Mouse (Mus musculus) erythroid progenitor cell, adult 5-6 weeks (primary cell): ENCODE measurements around the gene Atp6v1fnb. TPM values are rescaled to one million over a fixed set of nuclear protein-coding genes. Genes with fewer than 3 reads are reported as not detected.

Experiments used
- ATAC-seq: replicated peaks from 2 replicates; pipeline ENCODE4 v1.8.0; 2016; ENCODE audit warnings: moderate number of reproducible peaks, mild to moderate bottlenecking, moderate TSS enrichment, inconsistent platforms; ENCODE audit not compliant: poor library complexity, low FRiP score, severe bottlenecking
- total RNA-seq, 2 experiments: library from RNA; stranded (forward) in 1 of 2; stranded (reverse) in 1 of 2; fragments of 150-400 nt in 1 of 2; fragments of 186-747, 209-891 nt in 1 of 2; gene quantifications; 2 replicates each; pipeline versions ENCODE4 v1.2.3 to v1.2.4; 2015 to 2017; ENCODE audit warnings: low replicate concordance in 2 of 2

Gene Atp6v1fnb
- not detected in 2 replicates for total RNA-seq (2015; ENCODE audit: low replicate concordance)
- 0.64 TPM in 1 of 2 replicates, not detected in the other for total RNA-seq (2017; ENCODE audit: low replicate concordance)

DNA sequence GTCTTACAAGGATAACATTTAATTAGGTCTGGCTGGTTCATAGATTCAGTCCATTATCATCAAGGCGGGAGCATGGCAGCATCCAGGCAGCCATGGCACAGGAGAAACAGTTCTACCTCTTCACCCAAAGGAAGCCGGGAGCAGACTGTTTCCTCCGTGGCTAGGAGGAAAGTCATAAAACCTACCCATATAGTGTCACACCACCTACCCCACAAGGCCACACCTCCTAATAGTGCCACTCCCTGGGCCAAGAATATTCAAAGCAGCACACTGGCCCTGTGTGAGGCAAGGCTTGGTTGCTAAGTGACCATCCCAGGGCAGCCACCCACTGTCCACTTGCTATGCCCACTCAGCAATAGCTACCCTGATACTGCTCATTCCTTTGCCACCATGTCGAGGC is at the start of gene Atp6v1fnb:
TSS of gene Atp6v1fnb (plus strand) at position 301 of the 400 bp plus-strand sequence.
- no peak for ATAC-seq

DNA sequence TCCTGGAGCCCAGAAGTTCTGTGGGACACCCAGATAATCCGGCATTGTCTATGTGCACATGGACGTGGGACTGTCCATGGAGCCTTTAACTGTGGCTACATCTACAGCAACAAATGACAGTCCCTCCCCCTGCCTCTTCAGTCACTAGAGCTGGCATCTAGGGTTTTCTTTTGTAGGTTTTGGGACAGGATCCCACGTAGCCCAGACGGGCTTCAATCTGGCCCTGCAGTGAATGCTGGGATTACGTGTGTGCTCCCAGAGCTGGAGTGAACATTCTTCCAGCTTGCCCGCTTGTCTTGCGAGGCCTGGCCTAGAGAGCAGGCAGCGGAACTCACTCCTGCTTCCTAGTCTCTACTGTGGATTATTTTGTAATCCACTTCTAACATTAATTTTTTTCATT is 46.1 kb upstream of the Atp6v1fnb start:
- no peak for ATAC-seq

DNA sequence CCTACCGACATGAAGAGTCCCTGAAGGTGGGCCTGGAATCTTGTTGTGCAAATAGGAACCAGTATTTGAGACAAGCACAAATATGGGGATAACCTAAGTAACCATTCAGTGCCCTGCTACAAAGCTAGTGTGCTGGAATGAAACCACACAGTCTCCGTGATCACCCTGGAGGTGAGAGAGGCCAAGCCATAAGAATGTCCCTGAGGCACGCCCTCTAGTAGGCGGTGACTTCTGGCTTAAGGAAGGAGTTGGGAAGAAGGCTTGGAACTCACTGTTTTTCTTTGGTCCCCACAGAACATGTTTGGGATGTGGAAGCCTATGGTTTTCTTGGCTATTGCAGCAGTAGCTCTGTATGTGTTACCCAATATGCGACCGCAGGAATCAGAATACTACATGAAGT is 44.9 kb upstream of the Atp6v1fnb start:
- no peak for ATAC-seq

DNA sequence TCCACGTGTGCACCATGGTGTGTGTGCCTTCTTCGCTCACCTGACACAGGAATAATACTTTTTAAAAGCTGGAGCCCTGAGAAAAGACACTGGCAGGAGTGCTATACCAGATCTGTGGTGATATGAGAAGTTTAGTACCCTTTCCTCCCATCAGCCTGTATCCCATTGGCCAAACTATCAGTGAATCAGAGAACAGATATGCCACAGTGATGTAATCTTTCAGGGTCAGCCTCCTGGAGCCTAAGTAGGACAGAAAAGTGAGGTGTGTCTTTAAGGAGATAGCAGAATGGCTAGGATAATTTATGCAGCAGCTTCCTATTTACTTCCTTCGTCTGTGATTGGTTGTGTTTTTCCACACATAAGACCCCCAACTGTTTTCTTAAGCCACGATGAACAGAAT is 43.1 kb upstream of the Atp6v1fnb start:
- no peak for ATAC-seq

DNA sequence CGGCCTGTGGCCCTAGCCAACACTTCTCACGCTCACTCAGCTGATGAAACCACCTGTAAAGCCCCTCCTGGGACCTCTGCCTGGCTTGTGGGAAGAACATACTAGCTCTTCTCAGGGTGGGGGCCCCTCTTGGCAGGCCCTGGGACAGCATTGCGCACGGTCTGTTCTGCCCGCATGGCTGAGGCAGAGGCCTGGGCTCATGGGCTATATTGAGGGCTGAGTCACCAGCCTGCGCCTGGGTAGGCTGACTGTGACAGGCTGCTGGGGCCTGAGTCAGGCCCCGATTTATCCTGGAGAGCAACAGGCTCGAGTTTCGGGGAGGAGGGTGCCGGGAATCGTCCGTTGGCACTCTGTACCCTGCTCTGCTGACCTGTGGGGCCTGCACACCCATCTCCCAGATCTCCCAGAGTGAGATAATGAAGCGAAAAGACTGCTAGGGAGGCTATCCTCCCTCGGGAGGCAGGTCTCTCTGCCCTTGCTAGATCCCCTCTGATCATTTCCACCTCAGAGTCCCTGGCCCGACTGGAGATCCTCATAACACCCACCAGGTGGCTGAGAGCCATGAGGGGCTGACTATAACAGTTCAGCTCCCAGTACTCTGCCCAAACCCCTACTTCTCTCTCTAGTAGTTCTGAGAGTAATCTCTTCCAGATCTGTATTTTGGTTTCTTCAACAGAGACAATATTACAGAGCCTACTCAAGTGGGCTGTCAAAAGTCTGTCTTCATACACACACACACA is 40.4 kb upstream of the Atp6v1fnb start:
- ATAC-seq: no peak

DNA sequence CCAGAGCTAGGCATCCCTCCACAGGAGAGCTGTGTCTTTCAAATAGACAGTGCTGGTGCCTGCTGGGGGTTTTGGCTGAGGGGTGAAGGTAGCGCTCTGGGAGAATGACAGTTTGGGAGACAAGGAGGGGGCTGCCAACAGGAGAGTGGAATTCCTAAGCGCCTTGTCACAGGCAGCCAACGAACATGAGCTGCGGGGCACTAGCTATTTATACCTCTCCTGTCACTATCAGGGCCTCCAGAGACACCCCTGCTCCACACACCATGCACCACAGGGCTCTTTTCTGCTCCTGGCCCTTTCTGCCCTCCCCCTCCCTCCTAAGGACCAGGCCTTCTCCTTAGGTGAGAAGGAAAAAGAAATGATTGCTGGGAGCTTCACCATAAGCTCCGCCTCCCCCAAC is 39.8 kb upstream of the Atp6v1fnb start:
- no peak for ATAC-seq

DNA sequence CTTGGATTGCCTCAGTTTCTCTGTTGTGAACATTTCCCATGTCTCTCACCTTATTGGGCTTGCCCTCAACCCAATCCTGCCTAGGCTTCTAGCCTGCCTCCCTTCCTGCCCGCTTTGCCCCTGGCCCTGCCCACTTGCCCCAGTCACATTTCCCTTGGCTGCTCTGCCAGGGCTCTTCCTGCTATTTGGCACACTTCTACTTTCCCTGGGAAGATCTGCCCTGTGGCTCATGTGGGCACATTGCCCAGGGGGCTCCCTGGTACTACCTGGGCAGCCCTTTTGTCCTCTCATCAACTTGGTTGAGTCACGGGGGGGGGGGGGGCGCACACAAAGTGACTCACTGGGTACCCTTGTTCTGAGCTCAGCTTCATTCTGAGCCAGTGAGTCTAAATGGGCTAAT is 39.1 kb upstream of the Atp6v1fnb start:
- no peak for ATAC-seq

DNA sequence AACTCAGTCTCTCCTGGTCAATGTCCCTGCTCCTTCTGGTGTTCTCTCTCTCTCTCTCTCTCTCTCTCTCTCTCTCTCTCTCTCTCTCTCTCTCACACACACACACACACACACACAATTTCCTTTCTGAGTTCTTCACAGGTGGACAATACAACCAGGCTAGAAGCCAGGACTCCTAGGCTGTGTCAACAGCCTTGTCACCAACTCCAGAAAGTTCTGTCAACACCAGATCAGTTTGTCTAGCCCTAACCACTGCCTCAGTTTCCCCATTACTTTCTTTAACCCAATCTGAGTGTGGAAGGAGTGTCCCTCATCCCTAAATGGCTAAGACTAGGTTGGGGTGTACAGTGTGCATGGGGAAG is 38.6 kb upstream of the Atp6v1fnb start:
- ATAC-seq: no peak

DNA sequence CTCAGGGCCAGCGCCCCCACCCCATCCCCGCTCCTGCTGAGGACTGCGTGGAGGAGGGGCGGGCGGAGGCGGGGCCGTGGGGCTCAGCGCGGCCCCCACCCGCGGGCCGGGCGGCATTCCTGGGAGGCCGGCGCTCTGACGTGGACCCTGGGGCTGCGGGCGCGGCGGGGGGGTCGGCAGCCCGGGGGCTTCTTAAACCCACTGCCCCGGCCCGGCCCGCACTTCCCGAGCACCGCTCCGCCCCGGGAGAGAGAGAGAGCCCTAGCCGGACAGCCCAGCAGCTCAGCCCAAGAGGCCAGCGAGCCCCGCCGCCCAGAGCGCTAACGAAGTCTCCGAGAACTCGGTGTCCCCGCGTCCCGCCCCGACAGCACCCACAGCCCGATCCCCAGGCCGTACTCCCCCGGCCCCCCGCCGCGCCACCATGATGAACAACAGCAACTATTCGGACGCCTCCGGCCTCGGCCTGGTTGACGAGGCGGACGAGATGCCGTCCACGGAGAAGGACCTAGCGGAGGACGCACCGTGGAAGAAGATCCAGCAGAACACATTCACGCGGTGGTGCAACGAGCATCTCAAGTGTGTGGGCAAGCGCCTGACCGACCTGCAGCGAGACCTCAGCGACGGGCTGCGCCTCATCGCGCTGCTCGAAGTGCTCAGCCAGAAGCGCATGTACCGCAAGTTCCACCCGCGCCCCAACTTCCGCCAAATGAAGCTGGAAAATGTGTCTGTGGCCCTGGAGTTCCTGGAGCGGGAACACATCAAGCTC is 38.0 kb upstream of the Atp6v1fnb start, which contains the start of gene Flnc:
TSS of gene Flnc (plus strand) at position 219 of the 766 bp plus-strand sequence.
- no peak for ATAC-seq

DNA sequence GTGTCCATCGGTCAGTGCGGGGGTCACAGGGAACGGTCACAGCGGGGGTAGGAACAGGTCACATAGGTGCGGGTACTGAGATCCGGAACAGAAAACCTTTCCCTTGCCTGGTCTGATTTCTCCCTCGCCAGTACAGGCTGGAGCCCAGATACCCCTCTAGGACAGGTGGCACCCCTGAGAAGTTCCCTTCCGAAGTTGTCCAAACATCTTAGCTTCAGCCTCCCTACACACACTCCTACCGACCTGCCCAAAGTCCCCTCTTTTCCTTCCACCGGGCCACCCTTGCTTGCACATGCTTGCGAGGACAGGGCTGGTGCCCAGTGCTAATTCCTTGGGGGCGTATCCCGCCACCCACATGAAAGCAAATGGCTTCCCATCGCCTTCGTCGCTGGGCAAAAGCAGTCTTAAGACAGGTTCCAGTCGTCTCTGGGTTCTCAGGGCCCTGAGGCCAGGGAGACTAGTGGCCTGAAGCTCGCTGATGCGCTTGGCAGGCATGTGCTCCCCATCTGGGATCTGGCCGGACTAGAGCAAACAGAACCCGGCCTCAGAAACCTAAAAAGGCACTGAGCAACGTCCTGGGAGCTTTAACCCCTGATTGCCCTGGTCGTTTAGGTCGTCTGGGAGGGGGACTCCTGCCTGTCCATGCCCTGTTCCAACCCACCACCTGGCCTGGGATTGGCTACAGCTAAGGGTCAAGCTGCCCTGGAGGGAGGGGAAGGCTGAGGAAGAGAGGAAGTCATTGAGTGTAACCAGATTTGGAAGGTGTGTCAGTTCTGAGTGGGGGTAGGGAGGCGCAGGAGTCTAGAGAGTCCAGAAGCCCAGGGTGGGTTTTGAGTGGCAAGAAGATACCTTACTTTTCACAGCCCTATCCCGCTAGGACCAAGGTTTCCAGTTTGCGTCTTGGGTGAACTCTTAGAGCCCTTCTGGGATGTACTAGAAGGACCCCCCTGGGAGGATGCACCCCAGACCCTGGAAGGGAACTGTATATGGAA is 37.1 kb upstream of the Atp6v1fnb start:
- ATAC-seq: no peak

DNA sequence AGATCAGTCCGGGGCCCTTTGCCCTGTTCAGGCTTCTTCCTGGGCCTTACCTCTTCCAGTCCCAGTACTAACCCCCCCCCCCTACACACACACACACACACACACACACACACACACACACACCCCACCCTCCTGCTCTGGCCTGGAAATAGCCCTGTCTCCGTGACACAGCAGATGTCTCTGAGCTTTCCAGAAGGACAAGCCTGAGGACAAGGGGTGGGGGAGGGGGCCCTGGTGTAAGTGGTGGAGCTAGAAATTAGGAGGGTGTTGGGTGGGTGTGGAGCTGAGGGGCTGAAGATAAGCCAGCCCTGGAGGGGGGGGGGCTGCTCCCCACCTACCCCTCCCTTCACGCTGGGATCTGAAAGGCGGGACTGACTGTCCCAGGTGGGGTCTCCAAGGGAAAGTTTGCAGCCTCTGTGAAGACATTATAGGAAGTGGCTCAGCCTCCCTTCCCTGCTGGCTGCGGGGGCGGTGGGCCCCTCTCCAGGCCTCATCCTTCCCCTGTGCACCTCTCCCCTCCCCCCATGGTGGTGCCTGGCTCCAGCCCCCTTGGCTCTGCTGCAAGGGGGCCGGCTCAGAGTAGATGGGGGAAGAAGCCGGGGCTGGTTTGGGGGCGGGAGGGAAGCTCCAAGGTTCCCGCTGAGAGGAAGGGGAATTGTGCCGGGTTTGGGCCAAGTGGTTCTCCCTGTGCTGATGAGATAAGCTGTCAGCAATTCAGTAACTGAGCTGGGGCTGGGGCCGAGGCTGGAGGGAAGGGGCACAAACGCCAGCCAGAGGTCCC is 36.1 kb upstream of the Atp6v1fnb start:
- no peak for ATAC-seq

DNA sequence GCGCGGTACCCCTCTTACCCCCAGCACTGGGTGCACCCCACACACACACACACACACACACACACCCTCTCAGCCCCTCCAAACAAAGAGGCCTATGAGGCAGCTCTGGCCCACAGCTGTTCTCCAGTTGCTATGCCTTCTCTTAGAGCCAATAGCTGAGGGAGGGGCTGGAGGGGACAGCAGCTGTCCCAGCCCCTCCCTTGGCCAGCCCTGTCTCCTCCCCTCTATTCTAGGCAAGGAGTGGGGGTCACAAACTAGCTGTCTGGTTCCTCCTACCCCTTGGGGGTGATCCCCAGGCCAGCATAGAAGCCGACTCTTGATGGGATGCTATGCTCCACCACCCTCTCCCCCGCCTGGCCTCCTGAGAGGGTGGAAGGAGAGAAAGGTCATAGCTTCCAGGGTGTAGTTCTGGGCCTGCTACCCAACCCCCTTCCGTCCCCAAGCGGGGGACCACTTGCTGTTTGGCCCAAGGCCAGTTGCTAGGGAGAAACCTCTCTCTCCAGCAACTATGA is 35.2 kb upstream of the Atp6v1fnb start:
- ATAC-seq: no peak

DNA sequence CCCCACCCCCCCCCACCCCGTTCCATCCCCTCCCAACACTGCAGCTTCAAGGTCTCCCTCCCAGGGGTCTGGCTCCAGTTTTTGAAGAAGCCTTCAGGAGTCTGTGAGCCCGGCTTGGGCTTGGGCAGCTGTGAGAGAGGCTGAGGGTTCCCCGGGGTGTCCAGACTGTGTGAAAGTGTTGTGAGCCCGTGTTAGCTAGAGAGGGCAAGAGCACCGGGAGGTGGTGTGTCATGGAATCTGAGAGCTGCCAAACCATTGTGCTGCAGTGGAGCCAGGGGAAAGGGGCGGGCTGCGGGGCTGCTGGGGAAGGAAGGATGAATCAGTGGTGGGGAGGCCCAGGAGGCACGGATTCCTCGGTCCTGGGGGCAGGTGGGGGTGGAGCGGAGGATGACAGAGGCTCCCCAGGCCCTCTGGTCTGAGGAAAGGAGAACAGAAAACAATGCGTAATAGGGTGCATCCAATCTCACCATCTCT is 34.7 kb upstream of the Atp6v1fnb start:
- ATAC-seq: no peak

DNA sequence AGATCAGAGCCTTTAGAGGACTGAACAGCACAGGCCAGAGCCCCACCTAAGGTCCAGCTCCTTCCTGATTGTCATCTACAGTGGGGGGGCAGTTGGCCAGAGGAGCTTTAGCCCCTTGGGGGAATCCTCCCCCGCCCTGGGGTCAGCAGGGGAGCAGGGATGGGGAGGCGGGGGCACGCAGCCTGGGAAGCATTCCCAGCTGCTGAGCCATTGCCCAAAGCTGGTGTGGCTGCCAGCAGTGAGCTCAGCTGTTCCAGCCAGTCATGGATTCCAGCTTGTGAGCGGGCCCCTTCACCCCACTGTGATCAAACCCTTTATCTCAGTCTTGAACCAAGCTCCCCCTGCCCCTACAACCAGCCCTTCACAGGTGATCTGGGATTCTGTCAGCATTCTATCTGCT is 32.0 kb upstream of the Atp6v1fnb start:
- ATAC-seq: no peak

DNA sequence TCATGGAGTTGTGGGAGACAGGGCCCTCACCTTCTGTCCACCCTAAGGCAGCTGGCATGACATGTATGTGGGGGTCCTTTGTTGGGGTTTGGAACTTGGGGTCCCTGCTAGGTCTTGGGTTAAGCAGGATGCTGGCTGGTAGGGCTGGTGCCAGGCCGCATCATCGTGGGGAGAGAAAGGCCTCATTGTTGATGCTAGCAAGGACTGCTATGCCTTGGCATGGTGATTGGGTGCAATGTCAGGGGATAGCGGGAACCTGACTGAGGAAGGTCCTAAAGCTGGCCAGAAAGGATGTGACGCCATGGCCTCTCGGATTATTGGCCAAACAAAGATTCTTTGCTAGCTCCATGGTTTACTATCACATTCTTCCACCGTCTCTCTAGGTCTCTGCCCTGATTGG is 31.4 kb upstream of the Atp6v1fnb start:
- no peak for ATAC-seq

DNA sequence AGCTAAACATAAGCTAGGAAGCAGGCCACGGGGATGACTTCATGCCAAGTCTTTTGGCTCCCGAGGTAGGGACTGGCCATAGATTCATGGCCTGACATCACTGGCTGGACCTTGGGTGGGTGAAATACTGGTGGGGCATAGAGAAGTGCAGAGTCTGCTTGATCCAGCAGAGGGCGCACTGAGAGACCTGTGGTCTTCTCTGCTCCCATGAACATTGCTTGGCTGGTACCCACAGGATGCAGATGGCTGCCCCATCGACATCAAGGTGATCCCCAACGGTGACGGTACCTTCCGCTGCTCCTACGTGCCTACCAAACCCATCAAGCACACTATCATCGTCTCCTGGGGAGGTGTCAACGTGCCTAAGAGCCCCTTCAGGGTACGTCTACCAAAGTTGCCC is 26.5 kb upstream of the Atp6v1fnb start:
- ATAC-seq: no peak

DNA sequence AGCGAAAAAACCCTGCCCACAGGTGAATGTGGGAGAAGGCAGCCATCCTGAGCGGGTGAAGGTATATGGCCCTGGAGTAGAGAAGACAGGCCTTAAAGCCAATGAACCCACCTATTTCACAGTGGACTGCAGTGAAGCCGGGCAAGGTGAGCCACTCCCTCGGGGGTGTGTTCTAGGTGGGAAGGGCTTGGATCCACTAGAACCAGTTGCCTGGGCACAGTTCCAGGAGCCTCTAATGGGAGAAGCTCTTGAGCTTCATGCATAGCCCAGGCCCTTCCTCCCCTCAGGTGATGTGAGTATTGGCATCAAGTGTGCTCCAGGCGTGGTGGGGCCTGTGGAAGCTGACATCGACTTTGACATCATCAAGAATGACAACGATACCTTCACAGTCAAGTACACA is 25.9 kb upstream of the Atp6v1fnb start:
- no peak for ATAC-seq

DNA sequence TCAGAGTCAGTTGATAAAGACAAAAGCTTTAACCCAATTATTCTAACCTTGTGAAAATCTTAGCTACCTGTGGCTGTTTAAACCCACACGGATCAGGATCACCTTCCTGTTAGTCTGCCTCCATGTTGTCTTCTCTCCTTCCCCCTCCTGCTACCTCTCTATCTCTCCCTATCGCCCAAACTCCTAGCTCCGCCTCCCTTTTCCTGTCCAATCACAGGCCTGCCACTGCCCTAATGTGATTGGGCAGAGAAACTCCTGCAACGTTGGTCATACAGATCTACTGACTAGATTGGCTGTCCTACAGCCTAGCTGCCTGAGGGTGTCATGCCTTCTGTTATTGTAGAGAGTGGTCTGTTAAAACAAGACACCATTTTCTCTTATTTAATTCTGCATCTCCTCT is 21.4 kb upstream of the Atp6v1fnb start:
- ATAC-seq: no peak

DNA sequence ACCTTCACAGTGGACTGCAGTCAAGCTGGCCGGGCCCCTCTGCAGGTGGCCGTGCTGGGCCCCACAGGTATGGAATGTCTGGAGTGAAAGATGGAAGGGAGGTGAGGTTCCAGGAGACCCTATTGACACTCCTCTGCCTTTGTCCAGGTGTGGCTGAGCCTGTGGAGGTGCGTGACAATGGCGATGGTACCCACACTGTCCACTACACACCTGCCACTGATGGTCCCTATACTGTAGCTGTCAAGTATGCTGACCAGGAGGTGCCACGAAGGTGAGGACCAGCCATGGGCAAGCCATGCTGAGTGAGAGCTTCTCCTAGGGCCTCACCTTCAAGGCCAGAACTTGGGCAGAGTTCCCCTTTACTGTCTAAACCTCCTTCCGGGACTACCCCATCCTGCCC is 20.6 kb upstream of the Atp6v1fnb start:
- ATAC-seq: no peak
